Mouse (Mus musculus): ENCODE data around the gene Atp9a. TPM values are rescaled to one million over a fixed set of nuclear protein-coding genes. Genes with fewer than 3 reads are reported as not detected.
A peak's percentile ranks its signal among the peaks of the same experiment; 100 is the strongest.

The Atp9a gene
- polyA plus RNA-seq, 1 experiment from 2014 or later = 11.4 TPM

GRCm38 (mm10) chr2:168593676-168594075 lies 148.5 kb downstream of the Atp9a start:
- Histone ChIP-seq H3K27me3 (ENCODE audit: control insufficient read depth, insufficient read depth, low read length) (peaks cover 7% of the 10 kb centered on the region; the same call in 1 of the 2 replicates), H3K4me1 (ENCODE audit: control insufficient read depth, insufficient read depth, low read length) (peaks cover 20% of the 10 kb centered on the region), H3K4me2 (ENCODE audit: low read depth, low read length) (no peak overlapping the region), H3K9me3 (replicated peaks; ENCODE audit: control insufficient read depth, low read length) (no peaks in the 10 kb centered on the region), H3K4me3 (ENCODE audit: low read length) (no peak overlapping the region), H3K9ac (ENCODE audit: low read length) (no peak overlapping the region), H3K36me3 (ENCODE audit: control insufficient read depth, insufficient read depth) (no peaks in the 10 kb centered on the region), H3K27ac (ENCODE audit: low read length) (no peak overlapping the region)
- ATAC-seq (replicated peaks; ENCODE audit: extremely low read depth, insufficient read depth, low FRiP score) = no peak
- WGBS = 78% methylated on average over 6 of the region's 6 CpGs

- H3K4me1 ChIP-seq (ENCODE audit: control insufficient read depth, insufficient read depth, low read length) = peaks cover 23% of the 10 kb centered on the region
- H3K9ac ChIP-seq (ENCODE audit: low read length) = no peak overlapping the region
- H3K27ac ChIP-seq (ENCODE audit: low read length) = no peak overlapping the region
- no peaks in the 10 kb centered on the region for H3K9me3 ChIP-seq (replicated peaks; ENCODE audit: control insufficient read depth, low read length)
- WGBS = 87% methylated on average over 5 of the region's 5 CpGs
- H3K4me3 ChIP-seq (ENCODE audit: low read length) = no peak overlapping the region
- no peak overlapping the region for H3K4me2 ChIP-seq (ENCODE audit: low read depth, low read length)
- ATAC-seq (replicated peaks; ENCODE audit: extremely low read depth, insufficient read depth, low FRiP score) = no peak
- H3K27me3 ChIP-seq (ENCODE audit: control insufficient read depth, insufficient read depth, low read length) = peaks cover 7% of the 10 kb centered on the region; the same call in 1 of the 2 replicates
- H3K36me3 ChIP-seq (ENCODE audit: control insufficient read depth, insufficient read depth) = no peaks in the 10 kb centered on the region
These were observed 149.2 kb downstream of the Atp9a start for GRCm38 (mm10) chr2:168593004-168593403.

- H3K4me3 ChIP-seq (ENCODE audit: low read length) = no peak overlapping the region
- ATAC-seq (replicated peaks; ENCODE audit: extremely low read depth, insufficient read depth, low FRiP score) = no peak
- no peaks in the 10 kb centered on the region for H3K9me3 ChIP-seq (replicated peaks; ENCODE audit: control insufficient read depth, low read length)
- H3K27ac ChIP-seq (ENCODE audit: low read length) = no peak overlapping the region
- H3K9ac ChIP-seq (ENCODE audit: low read length) = no peak overlapping the region
- peak overlapping the region; percentile 70; the same call in 1 of the 2 replicates for H3K4me2 ChIP-seq (ENCODE audit: low read depth, low read length)
- H3K36me3 ChIP-seq (ENCODE audit: control insufficient read depth, insufficient read depth) = no peaks in the 10 kb centered on the region
- H3K27me3 ChIP-seq (ENCODE audit: control insufficient read depth, insufficient read depth, low read length) = peaks cover 4% of the 10 kb centered on the region; the same call in 1 of the 2 replicates
- 37% methylated on average over 2 of the region's 2 CpGs for WGBS
- H3K4me1 ChIP-seq (ENCODE audit: control insufficient read depth, insufficient read depth, low read length) = peaks cover 37% of the 10 kb centered on the region
These were observed 151.1 kb downstream of the Atp9a start for GRCm38 (mm10) chr2:168591076-168591475.

DNA sequence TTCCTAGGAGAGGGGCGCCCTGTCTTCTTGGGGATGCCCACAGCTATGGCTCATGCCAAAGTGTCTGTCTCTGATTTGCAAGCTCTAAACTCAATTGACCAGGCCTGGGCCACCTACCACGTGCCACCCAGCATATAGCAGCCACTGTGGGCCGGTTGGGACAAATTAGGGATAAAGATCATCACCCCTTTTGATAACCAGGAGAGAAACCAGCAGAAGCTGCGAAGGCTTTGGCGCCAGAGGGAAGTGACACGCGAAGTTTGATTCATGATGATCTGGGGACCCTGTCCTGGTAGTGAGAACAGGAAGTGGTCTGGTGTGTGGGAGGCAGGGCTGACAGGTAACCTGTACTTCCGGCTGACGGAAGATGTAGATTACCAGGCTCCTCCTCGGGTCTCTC lies 151.7 kb downstream of the Atp9a start:
- Histone ChIP-seq H3K4me1 (ENCODE audit: control insufficient read depth, insufficient read depth, low read length) (peaks cover 40% of the 10 kb centered on the region), H3K36me3 (ENCODE audit: control insufficient read depth, insufficient read depth) (no peaks in the 10 kb centered on the region), H3K27me3 (ENCODE audit: control insufficient read depth, insufficient read depth, low read length) (peaks cover 4% of the 10 kb centered on the region; the same call in 1 of the 2 replicates), H3K4me2 (ENCODE audit: low read depth, low read length) (peak overlapping the region; percentile 70), H3K4me3 (ENCODE audit: low read length) (peak overlapping the region; percentile 69), H3K27ac (ENCODE audit: low read length) (peak overlapping the region; percentile 55), H3K9me3 (replicated peaks; ENCODE audit: control insufficient read depth, low read length) (no peaks in the 10 kb centered on the region), H3K9ac (ENCODE audit: low read length) (peak overlapping the region; percentile 82)
- 30% methylated on average over 10 of the region's 10 CpGs for WGBS
- no peak for ATAC-seq (replicated peaks; ENCODE audit: extremely low read depth, insufficient read depth, low FRiP score)

DNA sequence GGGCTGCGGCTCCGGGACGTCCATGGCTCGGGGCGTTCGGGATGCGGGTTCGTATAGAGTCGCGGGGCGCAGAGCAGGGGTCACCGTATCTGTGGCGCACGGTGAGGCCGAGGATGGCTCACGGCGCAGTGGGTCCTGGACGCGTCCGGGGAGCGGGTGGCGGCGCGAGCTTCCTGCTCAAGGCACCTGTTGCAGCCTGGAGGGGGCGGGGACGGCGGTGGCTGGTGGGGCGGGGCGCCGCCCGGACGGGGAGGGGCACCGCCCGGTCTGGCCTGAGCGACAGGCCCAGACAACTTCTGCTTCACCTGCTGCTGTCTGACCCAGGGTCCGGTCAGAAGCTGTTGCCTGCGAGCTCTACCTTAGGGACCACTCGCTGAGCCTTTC lies 152.0 kb downstream of the Atp9a start:
- peaks cover 4% of the 10 kb centered on the region; the same call in 1 of the 2 replicates for H3K27me3 ChIP-seq (ENCODE audit: control insufficient read depth, insufficient read depth, low read length)
- H3K36me3 ChIP-seq (ENCODE audit: control insufficient read depth, insufficient read depth) = no peaks in the 10 kb centered on the region
- WGBS = 1% methylated on average over 38 of the region's 38 CpGs
- ATAC-seq (replicated peaks; ENCODE audit: extremely low read depth, insufficient read depth, low FRiP score) = peak; percentile 67
- peaks cover 43% of the 10 kb centered on the region for H3K4me1 ChIP-seq (ENCODE audit: control insufficient read depth, insufficient read depth, low read length)
- H3K27ac ChIP-seq (ENCODE audit: low read length) = peak overlapping the region; percentile 93
- H3K9me3 ChIP-seq (replicated peaks; ENCODE audit: control insufficient read depth, low read length) = no peaks in the 10 kb centered on the region
- peak overlapping the region; percentile 70 for H3K4me2 ChIP-seq (ENCODE audit: low read depth, low read length)
- peak overlapping the region; percentile 69 for H3K4me3 ChIP-seq (ENCODE audit: low read length)
- H3K9ac ChIP-seq (ENCODE audit: low read length) = peak overlapping the region; percentile 82

DNA sequence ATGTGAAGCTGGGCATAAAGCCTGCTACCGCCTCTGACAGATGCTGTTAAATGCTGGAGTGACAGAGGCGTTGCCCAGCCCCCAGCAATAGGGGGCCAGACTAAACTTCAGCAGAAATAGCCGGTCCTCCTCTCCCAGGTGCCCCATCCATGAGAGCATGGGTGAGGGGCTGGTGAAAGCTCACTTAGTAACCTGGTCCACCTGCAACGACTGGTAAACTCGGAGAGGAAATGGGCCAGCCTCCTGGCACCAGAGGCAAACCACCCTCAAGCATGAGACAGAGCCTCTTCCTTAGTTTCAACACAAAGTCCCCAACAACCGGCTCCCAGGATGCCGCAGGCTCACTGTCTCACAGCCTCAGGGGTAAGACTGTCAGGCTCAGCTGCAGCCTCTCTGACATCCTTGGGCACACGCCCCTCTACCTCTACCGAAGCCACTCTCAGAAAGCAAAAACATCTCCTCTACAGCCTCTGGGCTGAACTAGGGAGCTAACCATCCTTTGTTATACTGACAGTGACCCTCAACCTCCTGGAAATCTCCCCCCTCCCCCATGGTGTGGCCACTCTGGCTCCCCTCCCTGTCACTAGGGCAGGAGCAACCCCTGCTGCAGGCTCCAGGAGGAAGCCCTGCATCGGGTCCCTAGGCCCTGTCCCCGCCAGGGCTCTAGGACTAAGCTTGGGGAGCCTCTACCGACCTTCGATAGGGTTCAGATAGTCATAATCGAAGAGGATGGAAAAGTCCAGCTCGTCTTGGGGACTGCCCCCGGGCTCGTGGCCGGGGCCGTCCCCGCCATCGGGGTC lies 152.6 kb downstream of the Atp9a start:
- peak overlapping the region; percentile 93 for H3K27ac ChIP-seq (ENCODE audit: low read length)
- peak overlapping the region; percentile 82 for H3K9ac ChIP-seq (ENCODE audit: low read length)
- ATAC-seq (replicated peaks; ENCODE audit: extremely low read depth, insufficient read depth, low FRiP score) = peak; percentile 53
- no peaks in the 10 kb centered on the region for H3K9me3 ChIP-seq (replicated peaks; ENCODE audit: control insufficient read depth, low read length)
- peak overlapping the region; percentile 70 for H3K4me2 ChIP-seq (ENCODE audit: low read depth, low read length)
- peaks cover 48% of the 10 kb centered on the region for H3K4me1 ChIP-seq (ENCODE audit: control insufficient read depth, insufficient read depth, low read length)
- peak overlapping the region; percentile 69 for H3K4me3 ChIP-seq (ENCODE audit: low read length)
- no peaks in the 10 kb centered on the region for H3K36me3 ChIP-seq (ENCODE audit: control insufficient read depth, insufficient read depth)
- WGBS = 4% methylated on average over 21 of the region's 21 CpGs
- peaks cover 4% of the 10 kb centered on the region; the same call in 1 of the 2 replicates for H3K27me3 ChIP-seq (ENCODE audit: control insufficient read depth, insufficient read depth, low read length)

DNA sequence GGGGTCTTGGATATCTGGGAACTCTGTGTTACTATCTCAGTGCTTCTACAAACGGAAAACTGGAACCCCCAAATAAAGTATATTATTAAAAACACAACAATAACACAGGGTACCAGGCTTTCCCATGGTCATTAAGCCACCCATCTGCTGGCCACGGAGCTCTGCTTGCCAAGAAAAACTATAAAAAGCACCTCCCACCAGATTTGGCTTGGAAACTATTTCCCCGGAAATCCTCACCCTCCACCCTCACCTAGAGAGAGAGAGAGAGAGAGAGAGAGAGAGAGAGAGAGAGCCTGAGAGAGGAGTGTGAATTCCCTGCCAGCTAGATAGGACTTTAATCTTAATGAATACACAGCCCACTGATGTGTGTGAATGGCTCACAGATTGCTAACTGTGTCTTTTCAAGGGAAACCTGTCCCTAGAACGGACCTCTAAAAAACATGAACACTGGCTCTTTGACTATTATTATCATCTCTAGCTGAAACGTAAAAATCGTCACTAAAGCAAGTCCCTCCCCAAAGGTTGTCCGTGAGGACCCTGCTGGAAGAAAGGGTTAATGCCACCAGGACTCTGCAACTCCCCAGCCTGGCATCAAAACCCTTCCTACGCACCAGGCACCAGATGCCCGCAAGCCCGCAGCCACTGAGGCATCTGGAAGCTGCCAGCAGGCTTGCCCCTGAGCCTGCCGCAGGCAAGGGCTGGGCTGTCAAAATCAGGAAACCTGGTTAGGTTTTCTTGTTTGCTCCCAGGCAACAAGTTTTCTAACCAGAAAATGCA lies 153.4 kb downstream of the Atp9a start:
- Histone ChIP-seq H3K4me1 (ENCODE audit: control insufficient read depth, insufficient read depth, low read length) (peaks cover 56% of the 10 kb centered on the region), H3K9ac (ENCODE audit: low read length) (peak overlapping the region; percentile 82), H3K4me2 (ENCODE audit: low read depth, low read length) (peak overlapping the region; percentile 70), H3K9me3 (replicated peaks; ENCODE audit: control insufficient read depth, low read length) (no peaks in the 10 kb centered on the region), H3K4me3 (ENCODE audit: low read length) (peak overlapping the region; percentile 69), H3K27me3 (ENCODE audit: control insufficient read depth, insufficient read depth, low read length) (peaks cover 4% of the 10 kb centered on the region; the same call in 1 of the 2 replicates), H3K36me3 (ENCODE audit: control insufficient read depth, insufficient read depth) (no peaks in the 10 kb centered on the region), H3K27ac (ENCODE audit: low read length) (peak overlapping the region; percentile 93)
- ATAC-seq (replicated peaks; ENCODE audit: extremely low read depth, insufficient read depth, low FRiP score) = no peak
- WGBS = 21% methylated on average over 11 of the region's 11 CpGs

- peak overlapping the region; percentile 70; the same call in 1 of the 2 replicates for H3K4me2 ChIP-seq (ENCODE audit: low read depth, low read length)
- WGBS = 72% methylated on average over 8 of the region's 8 CpGs
- ATAC-seq (replicated peaks; ENCODE audit: extremely low read depth, insufficient read depth, low FRiP score) = no peak
These were observed 155.1 kb downstream of the Atp9a start for GRCm38 (mm10) chr2:168587159-168587558.

More at GRCm38 (mm10) chr2:168587159-168587558, 155.1 kb downstream of the Atp9a start:
- peaks cover 4% of the 10 kb centered on the region; the same call in 1 of the 2 replicates for H3K27me3 ChIP-seq (ENCODE audit: control insufficient read depth, insufficient read depth, low read length)
- H3K9ac ChIP-seq (ENCODE audit: low read length) = peak overlapping the region; percentile 82; the same call in 1 of the 2 replicates
- no peaks in the 10 kb centered on the region for H3K9me3 ChIP-seq (replicated peaks; ENCODE audit: control insufficient read depth, low read length)
- H3K4me1 ChIP-seq (ENCODE audit: control insufficient read depth, insufficient read depth, low read length) = peaks cover 67% of the 10 kb centered on the region
- H3K36me3 ChIP-seq (ENCODE audit: control insufficient read depth, insufficient read depth) = no peaks in the 10 kb centered on the region
- no peak overlapping the region for H3K4me3 ChIP-seq (ENCODE audit: low read length)
- peak overlapping the region; percentile 93 for H3K27ac ChIP-seq (ENCODE audit: low read length)
